Mouse (Mus musculus): ENCODE measurements around the gene Gpr61. TPM values are rescaled to one million over a fixed set of nuclear protein-coding genes. Genes with fewer than 3 reads are reported as not detected.
A peak's percentile ranks its signal among the peaks of the same experiment; 100 is the strongest.

Gene Gpr61
- polyA plus RNA-seq (2017; shearing (Covaris generic)): not detected

GRCm38 (mm10) chr3:108154656-108155055, at the start of gene Gpr61:
Gene Gpr61, minus strand, starts transcription at chr3:108154882.
- ATAC-seq: no peak

GRCm38 (mm10) chr3:108204470-108204869, 49.8 kb upstream of the Gpr61 start:
- no peak for ATAC-seq

- no peak for ATAC-seq
Observed at GRCm38 (mm10) chr3:108203621-108204325, 49.1 kb upstream of the Gpr61 start.

- ATAC-seq: no peak
Observed at GRCm38 (mm10) chr3:108203212-108203611, 48.5 kb upstream of the Gpr61 start.

GRCm38 (mm10) chr3:108202506-108202905, 47.8 kb upstream of the Gpr61 start:
- no peak for ATAC-seq

- peak; percentile 94 for ATAC-seq
Observed at GRCm38 (mm10) chr3:108200329-108201323, 45.9 kb upstream of the Gpr61 start, which contains the start of gene Cyb561d1. Gene Cyb561d1, minus strand, starts transcription at chr3:108201212.

GRCm38 (mm10) chr3:108199231-108199630, 44.5 kb upstream of the Gpr61 start:
- ATAC-seq: no peak

GRCm38 (mm10) chr3:108197066-108197497, 42.4 kb upstream of the Gpr61 start:
- ATAC-seq: no peak

- ATAC-seq: no peak
Observed at GRCm38 (mm10) chr3:108195941-108196590, 41.4 kb upstream of the Gpr61 start.

- ATAC-seq: no peak
Observed at GRCm38 (mm10) chr3:108195287-108195686, 40.6 kb upstream of the Gpr61 start.

- no peak for ATAC-seq
Observed at GRCm38 (mm10) chr3:108193686-108194085, 39.0 kb upstream of the Gpr61 start.

GRCm38 (mm10) chr3:108189897-108190296, 35.2 kb upstream of the Gpr61 start:
- no peak for ATAC-seq

- no peak for ATAC-seq
Observed at GRCm38 (mm10) chr3:108188716-108189490, 34.2 kb upstream of the Gpr61 start.

- ATAC-seq: no peak
Observed at GRCm38 (mm10) chr3:108187111-108187795, 32.6 kb upstream of the Gpr61 start.

GRCm38 (mm10) chr3:108186098-108187047, 31.7 kb upstream of the Gpr61 start, which contains the start of gene Amigo1:
Gene Amigo1, plus strand, starts transcription at chr3:108186335.
- ATAC-seq: peak; percentile 58

GRCm38 (mm10) chr3:108185460-108186097, 30.9 kb upstream of the Gpr61 start:
- no peak for ATAC-seq

GRCm38 (mm10) chr3:108184742-108185141, 30.1 kb upstream of the Gpr61 start:
- no peak for ATAC-seq

GRCm38 (mm10) chr3:108180514-108180913, 25.8 kb upstream of the Gpr61 start:
- no peak for ATAC-seq
